Mouse (Mus musculus) macrophage (primary cell): ENCODE data around the gene Gm13030. TPM values are rescaled to one million over a fixed set of nuclear protein-coding genes. Genes with fewer than 3 reads are reported as not detected.
"Not testable (repeated sequence)": the region's sequence is repeated elsewhere in the genome, so short reads cannot be mapped to it uniquely, and the experiment has no call there.

Experiments
- H3K27ac ChIP-seq: fragments of 350-480 bp; formaldehyde crosslinking; 2 replicates; pipeline ENCODE4 v1.9.0; 2021
- H3K36me3 ChIP-seq: fragments of 350-480 bp; formaldehyde crosslinking; 2 replicates; pipeline ENCODE4 v1.9.0; 2021; ENCODE audit errors: inconsistent target
- H3K4me3 ChIP-seq: fragments of 350-480 bp; formaldehyde crosslinking; 2 replicates; pipeline ENCODE4 v1.9.0; 2021; ENCODE audit errors: inconsistent target
- H3K79me2 ChIP-seq: fragments of 350-480 bp; formaldehyde crosslinking; 2 replicates; pipeline ENCODE4 v1.9.0; 2021; ENCODE audit errors: inconsistent target
- WGBS: methylation state at CpG from one replicate; pipeline ENCODE4 v1.1.7; 2026; ENCODE audit warnings: inconsistent platforms; ENCODE audit not compliant: missing documents; 5-methylcytosine and 5-hydroxymethylcytosine counted together
- polyA plus RNA-seq: library from polyadenylated mRNA; stranded (reverse); fragments of 250-400 nt; gene quantifications from 3 replicates; pipeline ENCODE4 v1.2.4, GENCODE M21; 2018; ENCODE audit warnings: inconsistent platforms
- total RNA-seq, 78 experiments: library from RNA; depleted of rRNA; stranded (reverse); fragments of 250-400 nt; gene quantifications; 1 replicate in 9 of 78; 2 replicates in 24 of 78; 3 replicates in 43 of 78; 4 replicates in 2 of 78; pipeline ENCODE4 v1.2.4; 2018; ENCODE audit warnings: inconsistent platforms in 56 of 78

Gm13030 gene
- total RNA-seq (2018; cell fraction: chromatin; rRNA removed) = not detected
- total RNA-seq (2018; cell fraction: cytosol; rRNA removed) = not detected
- not detected for total RNA-seq (2018; cell fraction: nucleus; rRNA removed)
- polyA plus RNA-seq = not detected in 3 replicates

GRCm38 (mm10) chr4:138873864-138874263 is at the start of gene Gm13030:
Gene Gm13030, minus strand, starts transcription at chr4:138873964.
- Histone ChIP-seq H3K79me2 (no peaks in the 10 kb centered on the region), H3K4me3 (no peak within 1 kb of the TSS), H3K36me3 (no peaks in the 10 kb centered on the region), H3K27ac (no peak within 1 kb of the TSS)
- 93% methylated on average over 6 of the region's 6 CpGs for WGBS

GRCm38 (mm10) chr4:138922131-138922459 is 48.3 kb upstream of the Gm13030 start:
- no peak overlapping the region for H3K4me3 ChIP-seq
- H3K27ac ChIP-seq = no peak overlapping the region
- 2% methylated on average over 11 of the region's 11 CpGs for WGBS
- H3K36me3 ChIP-seq = no peaks in the 10 kb centered on the region
- H3K79me2 ChIP-seq = no peaks in the 10 kb centered on the region

GRCm38 (mm10) chr4:138921254-138922130 is 47.7 kb upstream of the Gm13030 start:
- Histone ChIP-seq H3K4me3 (no peak overlapping the region), H3K27ac (no peak overlapping the region), H3K36me3 (no peaks in the 10 kb centered on the region), H3K79me2 (no peaks in the 10 kb centered on the region)
- WGBS = 50% methylated on average over 20 of the region's 20 CpGs

- Histone ChIP-seq H3K36me3 (no peaks in the 10 kb centered on the region), H3K4me3 (no peak overlapping the region), H3K27ac (no peak overlapping the region), H3K79me2 (peaks cover 10% of the 10 kb centered on the region; the same call in 1 of the 2 replicates)
- 91% methylated on average over 9 of the region's 9 CpGs for WGBS
These were observed 43.5 kb upstream of the Gm13030 start for GRCm38 (mm10) chr4:138917282-138917681.

- WGBS = under 1% methylated on average over 33 of the region's 39 CpGs
- H3K4me3 ChIP-seq = peak within 1 kb of the TSS; percentile 50
- H3K79me2 ChIP-seq = peaks cover 31% of the 10 kb centered on the region; the same call in 1 of the 2 replicates
- no peak within 1 kb of the TSS for H3K27ac ChIP-seq
- H3K36me3 ChIP-seq = 0 out of 2 replicates have a peak, but pooled peaks cover 6% of the 10 kb centered on the region
These were observed 40.0 kb upstream of the Gm13030 start, which contains the start of gene Otud3 for GRCm38 (mm10) chr4:138913797-138914196. Gene Otud3, minus strand, starts transcription at chr4:138913945.

- Histone ChIP-seq H3K4me3 (peak overlapping the region; percentile 50), H3K36me3 (0 out of 2 replicates have a peak, but pooled peaks cover 6% of the 10 kb centered on the region), H3K79me2 (peaks cover 31% of the 10 kb centered on the region; the same call in 1 of the 2 replicates), H3K27ac (no peak overlapping the region)
- WGBS = under 1% methylated on average over 52 of the region's 52 CpGs
These were observed 39.5 kb upstream of the Gm13030 start for GRCm38 (mm10) chr4:138913141-138913787.

GRCm38 (mm10) chr4:138905624-138906337 is 32.0 kb upstream of the Gm13030 start:
- H3K36me3 ChIP-seq = peaks cover 66% of the 10 kb centered on the region
- H3K4me3 ChIP-seq = no peak overlapping the region
- H3K79me2 ChIP-seq = peaks cover 10% of the 10 kb centered on the region; the same call in 1 of the 2 replicates
- WGBS = 88% methylated on average over 15 of the region's 18 CpGs
- H3K27ac ChIP-seq = no peak overlapping the region

GRCm38 (mm10) chr4:138899361-138899760 is 25.6 kb upstream of the Gm13030 start:
- WGBS = 69% methylated on average over 7 of the region's 7 CpGs
- Histone ChIP-seq H3K79me2 (no peaks in the 10 kb centered on the region), H3K27ac (no peak overlapping the region), H3K36me3 (peaks cover 76% of the 10 kb centered on the region), H3K4me3 (no peak overlapping the region)

- 97% methylated on average over 8 of the region's 11 CpGs for WGBS
- peaks cover 41% of the 10 kb centered on the region; the same call in 1 of the 2 replicates for H3K36me3 ChIP-seq
- not testable (repeated sequence) for H3K79me2 ChIP-seq
These were observed 20.0 kb upstream of the Gm13030 start for GRCm38 (mm10) chr4:138893789-138894188.

GRCm38 (mm10) chr4:138892655-138893054 is 18.9 kb upstream of the Gm13030 start:
- Histone ChIP-seq H3K27ac (no peak overlapping the region), H3K79me2 (no peaks in the 10 kb centered on the region), H3K4me3 (no peak overlapping the region), H3K36me3 (peaks cover 29% of the 10 kb centered on the region; the same call in 1 of the 2 replicates)
- 96% methylated on average over 5 of the region's 6 CpGs for WGBS

More at GRCm38 (mm10) chr4:138893789-138894188, 20.0 kb upstream of the Gm13030 start:
- not testable (repeated sequence) for H3K4me3 ChIP-seq, H3K27ac ChIP-seq

- 82% methylated on average over 8 of the region's 8 CpGs for WGBS
- Histone ChIP-seq H3K79me2 (no peaks in the 10 kb centered on the region), H3K4me3 (no peak overlapping the region), H3K36me3 (peaks cover 4% of the 10 kb centered on the region; the same call in 1 of the 2 replicates), H3K27ac (no peak overlapping the region)
These were observed 15.9 kb upstream of the Gm13030 start for GRCm38 (mm10) chr4:138889635-138890034.

- no peak overlapping the region for H3K4me3 ChIP-seq
- H3K27ac ChIP-seq = no peak overlapping the region
- H3K79me2 ChIP-seq = no peaks in the 10 kb centered on the region
- WGBS = 85% methylated on average over 7 of the region's 7 CpGs
- H3K36me3 ChIP-seq = no peaks in the 10 kb centered on the region; the same call in 1 of the 2 replicates
These were observed 15.4 kb upstream of the Gm13030 start for GRCm38 (mm10) chr4:138889165-138889564.

- 0% methylated on average over 6 of the region's 6 CpGs for WGBS
- no peaks in the 10 kb centered on the region for H3K79me2 ChIP-seq
- H3K27ac ChIP-seq = no peak overlapping the region
- H3K36me3 ChIP-seq = no peaks in the 10 kb centered on the region
- H3K4me3 ChIP-seq = no peak overlapping the region
These were observed 10.5 kb upstream of the Gm13030 start for GRCm38 (mm10) chr4:138884261-138884660.

GRCm38 (mm10) chr4:138882179-138882578 is 8.4 kb upstream of the Gm13030 start:
- 27% methylated on average over 15 of the region's 16 CpGs for WGBS
- Histone ChIP-seq H3K27ac (no peak overlapping the region), H3K79me2 (no peaks in the 10 kb centered on the region), H3K4me3 (no peak overlapping the region), H3K36me3 (no peaks in the 10 kb centered on the region)
